Mouse (Mus musculus): ENCODE results near the gene Emsy. TPM values are rescaled to one million over a fixed set of nuclear protein-coding genes. Genes with fewer than 3 reads are reported as not detected.

The Emsy gene
- polyA plus RNA-seq, 1 experiment: 50.1 TPM

DNA sequence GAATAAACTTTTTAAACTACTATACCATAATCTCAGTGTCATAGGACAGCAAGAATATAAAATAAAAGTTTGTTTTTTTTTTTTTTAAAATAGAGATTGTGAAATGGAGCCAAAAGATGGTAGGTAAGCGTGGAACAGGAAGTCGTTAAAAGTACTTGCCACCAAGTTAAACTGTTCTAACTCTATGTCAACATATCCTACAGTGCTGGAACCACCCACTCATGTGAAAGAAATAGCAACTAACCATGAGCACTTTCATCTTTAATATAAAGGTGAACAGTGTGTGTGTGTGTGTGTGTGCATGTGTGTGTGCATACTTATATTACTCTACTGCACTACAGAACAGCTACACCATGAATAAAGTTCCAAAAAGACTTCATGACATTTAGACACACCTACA lies 38.8 kb downstream of the Emsy start:
- H3K27ac ChIP-seq (ENCODE audit: insufficient read depth, low read length): no peak overlapping the region
- WGBS: 94% methylated on average over 2 of the region's 2 CpGs
- H3K4me3 ChIP-seq (replicated peaks; ENCODE audit: insufficient read depth, low read depth, low read length): no peak overlapping the region
- no peak for DNase-seq
- TF ChIP-seq CTCF (IDR thresholded peaks at IDR 0.05; ENCODE audit: borderline replicate concordance, insufficient read depth, low read depth, low read length): no peak
- H3K4me1 ChIP-seq (ENCODE audit: control insufficient read depth, insufficient read depth, low read length): no peaks in the 10 kb centered on the region
- H3K27me3 ChIP-seq (ENCODE audit: control insufficient read depth, insufficient read depth, low read length): no peaks in the 10 kb centered on the region

DNA sequence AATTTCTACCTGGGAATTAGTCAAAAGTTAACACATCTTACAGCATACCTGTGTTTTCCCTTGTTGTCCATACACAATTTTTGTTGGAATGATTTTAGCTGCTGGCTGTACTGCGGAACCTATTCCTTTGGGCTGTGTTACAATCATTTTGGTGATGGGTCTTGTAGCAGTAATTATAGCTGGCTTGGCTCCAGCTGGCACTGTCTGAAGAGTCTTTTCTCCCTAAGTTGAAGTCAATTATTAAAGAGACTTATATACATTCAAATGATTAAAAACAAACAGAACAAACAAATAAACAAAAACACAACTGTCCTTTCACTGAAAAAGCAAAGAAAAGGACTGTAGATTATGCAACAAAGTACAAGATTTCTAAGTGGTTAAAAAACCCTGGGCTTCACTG lies 43.6 kb downstream of the Emsy start:
- no peak overlapping the region for H3K27ac ChIP-seq (ENCODE audit: insufficient read depth, low read length)
- no peaks in the 10 kb centered on the region for H3K27me3 ChIP-seq (ENCODE audit: control insufficient read depth, insufficient read depth, low read length)
- H3K4me3 ChIP-seq (replicated peaks; ENCODE audit: insufficient read depth, low read depth, low read length): no peak overlapping the region
- no peak for DNase-seq
- no peak for TF ChIP-seq POLR2A (IDR thresholded peaks at IDR 0.05; ENCODE audit: borderline replicate concordance, insufficient read depth, low read length)
- no peak for TF ChIP-seq CTCF (IDR thresholded peaks at IDR 0.05; ENCODE audit: borderline replicate concordance, insufficient read depth, low read depth, low read length)
- H3K4me1 ChIP-seq (ENCODE audit: control insufficient read depth, insufficient read depth, low read length): no peaks in the 10 kb centered on the region
- 89% methylated on average over 1 of the region's 1 CpGs for WGBS

DNA sequence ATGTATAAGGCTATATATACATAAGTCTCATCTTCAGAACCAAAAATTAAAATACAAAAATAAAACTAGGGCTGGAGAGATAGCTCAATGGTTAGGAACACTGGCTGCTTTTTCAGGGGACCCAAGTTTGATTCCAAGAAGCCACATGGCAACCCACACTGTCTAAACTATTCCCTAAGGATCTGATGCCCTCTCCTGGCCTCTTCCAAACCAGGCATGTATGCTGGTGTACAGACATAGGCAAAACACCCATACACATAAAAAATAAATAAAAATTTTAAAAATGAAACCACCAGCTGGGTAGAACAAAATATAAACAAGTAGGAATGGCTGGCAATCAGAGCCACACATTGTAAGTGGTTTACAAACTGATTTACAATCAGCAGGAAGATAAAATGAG lies 48.1 kb downstream of the Emsy start:
- Histone ChIP-seq H3K4me3 (replicated peaks; ENCODE audit: insufficient read depth, low read depth, low read length) (no peak overlapping the region), H3K4me1 (ENCODE audit: control insufficient read depth, insufficient read depth, low read length) (no peaks in the 10 kb centered on the region), H3K27ac (ENCODE audit: insufficient read depth, low read length) (no peak overlapping the region), H3K27me3 (ENCODE audit: control insufficient read depth, insufficient read depth, low read length) (no peaks in the 10 kb centered on the region)
- no peak for DNase-seq
- TF ChIP-seq CTCF (IDR thresholded peaks at IDR 0.05; ENCODE audit: borderline replicate concordance, insufficient read depth, low read depth, low read length): no peak; the same call in 1 of the 2 replicates
- no peak for TF ChIP-seq POLR2A (IDR thresholded peaks at IDR 0.05; ENCODE audit: borderline replicate concordance, insufficient read depth, low read length)

DNA sequence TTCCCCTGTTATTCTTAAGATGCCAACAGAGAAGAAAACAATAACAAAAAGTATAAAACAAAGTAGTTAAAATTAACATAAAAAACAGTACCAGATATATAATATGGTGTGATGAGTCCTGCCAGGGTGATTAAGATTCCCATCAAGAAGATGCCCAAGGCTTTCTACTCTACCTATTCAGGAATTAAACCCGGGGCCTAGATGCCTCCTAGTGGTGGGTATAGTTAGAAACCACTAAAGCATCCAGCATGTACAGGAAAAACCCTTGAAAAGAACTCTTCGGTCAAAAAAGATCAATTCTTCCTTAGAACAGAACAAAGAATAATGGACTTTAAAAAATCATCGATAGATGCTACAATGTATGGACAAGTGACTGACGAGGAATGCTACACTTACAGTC lies 49.4 kb downstream of the Emsy start:
- no peaks in the 10 kb centered on the region for H3K27me3 ChIP-seq (ENCODE audit: control insufficient read depth, insufficient read depth, low read length)
- TF ChIP-seq CTCF (IDR thresholded peaks at IDR 0.05; ENCODE audit: borderline replicate concordance, insufficient read depth, low read depth, low read length) (no peak; the same call in 1 of the 2 replicates), POLR2A (IDR thresholded peaks at IDR 0.05; ENCODE audit: borderline replicate concordance, insufficient read depth, low read length) (no peak)
- H3K27ac ChIP-seq (ENCODE audit: insufficient read depth, low read length): no peak overlapping the region
- DNase-seq: peak in 1 of 2 experiments; percentile 34
- no peak overlapping the region for H3K4me3 ChIP-seq (replicated peaks; ENCODE audit: insufficient read depth, low read depth, low read length)
- no peaks in the 10 kb centered on the region for H3K4me1 ChIP-seq (ENCODE audit: control insufficient read depth, insufficient read depth, low read length)
- WGBS: 72% methylated on average over 4 of the region's 4 CpGs

DNA sequence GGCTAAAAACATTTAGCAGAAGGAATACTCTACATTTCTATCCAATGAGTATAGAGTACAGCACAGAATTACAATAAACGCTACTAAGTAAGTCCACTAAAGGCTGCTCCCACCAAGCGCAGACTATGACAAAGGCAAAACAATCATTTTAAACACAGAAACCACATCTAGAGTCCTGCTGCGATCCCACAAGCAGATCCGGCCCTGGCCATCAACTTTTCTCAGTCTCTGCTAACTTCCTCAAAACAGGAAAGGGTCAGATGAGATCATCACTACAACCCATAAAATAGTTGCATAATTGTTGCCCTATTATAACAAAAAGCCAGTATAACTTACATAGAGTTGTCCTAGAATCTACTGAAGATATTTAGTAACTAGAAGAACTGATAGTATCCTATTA lies 54.9 kb downstream of the Emsy start:
- DNase-seq: no peak
- WGBS: 93% methylated on average over 4 of the region's 4 CpGs
- no peak overlapping the region for H3K4me3 ChIP-seq (replicated peaks; ENCODE audit: insufficient read depth, low read depth, low read length)
- H3K4me1 ChIP-seq (ENCODE audit: control insufficient read depth, insufficient read depth, low read length): no peaks in the 10 kb centered on the region
- no peak overlapping the region for H3K27ac ChIP-seq (ENCODE audit: insufficient read depth, low read length)
- no peaks in the 10 kb centered on the region for H3K27me3 ChIP-seq (ENCODE audit: control insufficient read depth, insufficient read depth, low read length)
- TF ChIP-seq POLR2A (IDR thresholded peaks at IDR 0.05; ENCODE audit: borderline replicate concordance, insufficient read depth, low read length) (no peak), CTCF (IDR thresholded peaks at IDR 0.05; ENCODE audit: borderline replicate concordance, insufficient read depth, low read depth, low read length) (no peak)

DNA sequence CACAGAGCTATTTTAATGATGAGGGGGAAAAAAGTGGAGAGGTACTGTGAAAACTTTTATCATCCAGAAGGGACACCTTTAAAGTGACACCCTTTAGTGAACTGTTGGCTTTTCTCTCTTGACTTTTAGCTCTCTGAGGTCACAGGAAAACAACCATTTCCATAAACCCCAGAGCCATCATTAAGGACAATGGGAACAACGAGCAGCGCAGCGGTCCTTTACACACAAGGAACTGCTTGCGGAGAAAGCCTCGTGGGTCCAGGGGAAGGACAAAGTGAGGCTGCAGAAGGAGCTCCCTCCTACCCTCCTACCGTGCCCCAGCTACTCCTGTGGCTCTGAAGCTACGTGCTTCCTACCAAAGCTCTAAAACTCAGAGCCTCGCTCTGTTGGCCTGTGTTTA lies 59.2 kb downstream of the Emsy start:
- TF ChIP-seq CTCF (IDR thresholded peaks at IDR 0.05; ENCODE audit: borderline replicate concordance, insufficient read depth, low read depth, low read length) (no peak), POLR2A (IDR thresholded peaks at IDR 0.05; ENCODE audit: borderline replicate concordance, insufficient read depth, low read length) (no peak)
- H3K27ac ChIP-seq (ENCODE audit: insufficient read depth, low read length): no peak overlapping the region
- DNase-seq: no peak
- peaks cover 6% of the 10 kb centered on the region for H3K4me1 ChIP-seq (ENCODE audit: control insufficient read depth, insufficient read depth, low read length)
- no peak overlapping the region for H3K4me3 ChIP-seq (replicated peaks; ENCODE audit: insufficient read depth, low read depth, low read length)
- 80% methylated on average over 8 of the region's 8 CpGs for WGBS
- no peaks in the 10 kb centered on the region for H3K27me3 ChIP-seq (ENCODE audit: control insufficient read depth, insufficient read depth, low read length)

DNA sequence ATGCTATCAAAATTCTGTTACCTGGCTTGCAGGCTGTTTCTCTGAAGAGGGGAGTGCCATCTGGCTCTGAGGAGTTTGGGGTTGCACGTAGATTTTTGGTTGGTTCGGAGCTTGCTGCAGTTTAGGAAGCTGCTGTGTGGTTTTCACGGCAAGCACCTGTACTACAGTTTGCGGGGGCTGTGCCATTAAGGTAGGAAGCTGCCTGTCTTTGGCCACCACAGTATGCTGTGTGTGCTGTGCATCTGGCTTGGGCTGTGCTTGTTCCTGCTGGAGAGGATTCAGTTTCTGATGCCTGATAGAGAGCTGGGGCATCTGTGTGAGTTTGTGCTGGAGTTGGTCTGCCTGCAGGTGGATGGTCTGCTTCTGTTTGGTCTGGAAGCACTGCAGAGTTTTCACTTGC lies 61.9 kb downstream of the Emsy start:
- no peak for DNase-seq
- TF ChIP-seq CTCF (IDR thresholded peaks at IDR 0.05; ENCODE audit: borderline replicate concordance, insufficient read depth, low read depth, low read length) (no peak), POLR2A (IDR thresholded peaks at IDR 0.05; ENCODE audit: borderline replicate concordance, insufficient read depth, low read length) (no peak)
- Histone ChIP-seq H3K4me1 (ENCODE audit: control insufficient read depth, insufficient read depth, low read length) (peaks cover 6% of the 10 kb centered on the region), H3K27ac (ENCODE audit: insufficient read depth, low read length) (no peak overlapping the region), H3K4me3 (replicated peaks; ENCODE audit: insufficient read depth, low read depth, low read length) (no peak overlapping the region), H3K27me3 (ENCODE audit: control insufficient read depth, insufficient read depth, low read length) (no peaks in the 10 kb centered on the region)
- 84% methylated on average over 4 of the region's 4 CpGs for WGBS

DNA sequence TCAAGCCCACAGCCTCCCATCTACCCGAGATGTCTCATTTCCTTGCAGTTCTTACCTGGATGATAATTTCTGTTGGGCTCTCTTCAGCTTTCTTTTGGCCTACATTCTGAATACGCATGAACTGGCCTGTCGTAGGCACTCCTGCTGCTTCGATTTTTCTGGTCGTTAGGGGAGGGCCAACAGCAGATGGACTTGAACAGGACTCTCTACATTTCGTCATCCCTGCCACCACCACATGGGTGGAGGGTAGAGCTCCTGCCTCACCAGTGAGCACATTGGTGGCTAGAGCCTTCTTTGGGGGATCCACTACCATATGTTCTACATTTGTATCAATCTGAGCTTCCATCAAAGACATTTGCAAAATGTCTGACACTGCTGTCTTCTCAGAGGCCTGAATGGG lies 63.3 kb downstream of the Emsy start:
- H3K4me1 ChIP-seq (ENCODE audit: control insufficient read depth, insufficient read depth, low read length): peaks cover 6% of the 10 kb centered on the region
- H3K27ac ChIP-seq (ENCODE audit: insufficient read depth, low read length): 0 out of 2 replicates have a peak overlapping the region, but pooled peaks have one; percentile 4
- H3K27me3 ChIP-seq (ENCODE audit: control insufficient read depth, insufficient read depth, low read length): no peaks in the 10 kb centered on the region
- WGBS: 9% methylated on average over 6 of the region's 6 CpGs
- TF ChIP-seq CTCF (IDR thresholded peaks at IDR 0.05; ENCODE audit: borderline replicate concordance, insufficient read depth, low read depth, low read length) (no peak), POLR2A (IDR thresholded peaks at IDR 0.05; ENCODE audit: borderline replicate concordance, insufficient read depth, low read length) (no peak)
- no peak overlapping the region for H3K4me3 ChIP-seq (replicated peaks; ENCODE audit: insufficient read depth, low read depth, low read length)
- peak; percentile 46 to 71 for DNase-seq

Data from cerebellum, adult 2 months (tissue).